Mouse (Mus musculus) ES-E14 (cell line): ENCODE results near the gene Agpat1. TPM values are rescaled to one million over a fixed set of nuclear protein-coding genes. Genes with fewer than 3 reads are reported as not detected.

Experiments used
- DNase-seq: peaks from one replicate; pipeline ENCODE4 v3.0.0-alpha.2; 2013; ENCODE audit warnings: low read depth, low spot score
- H3K27ac ChIP-seq: 2 replicates; pipeline ENCODE4 v1.5.1; 2012; ENCODE audit warnings: low read depth, mild to moderate bottlenecking, low read length, moderate library complexity, mixed read lengths; ENCODE audit not compliant: poor library complexity, insufficient read depth, severe bottlenecking
- H3K36me3 ChIP-seq: 2 replicates; pipeline ENCODE4 v1.6.1; 2012; ENCODE audit warnings: mild to moderate bottlenecking, low read length, moderate library complexity, mixed read lengths; ENCODE audit not compliant: control insufficient read depth, poor library complexity, insufficient read depth, severe bottlenecking
- H3K4me1 ChIP-seq, 2 experiments: fragments of 150-350 bp in 1 of 2; sonication (generic) in 1 of 2; 2 replicates each; pipeline ENCODE4 v1.6.1; 2012; ENCODE audit warnings: low read length in 2 of 2, mild to moderate bottlenecking in 1 of 2, mixed read lengths in 1 of 2; ENCODE audit not compliant: control insufficient read depth in 2 of 2, insufficient read depth in 2 of 2, poor library complexity in 1 of 2
- H3K4me3 ChIP-seq, 2 experiments: fragments of 150-350 bp in 1 of 2; sonication (generic) in 1 of 2; 2 replicates each; pipeline ENCODE4 v1.5.1; 2012; ENCODE audit warnings: low read length in 2 of 2, low read depth in 1 of 2, mild to moderate bottlenecking in 1 of 2, mixed read lengths in 1 of 2; ENCODE audit not compliant: insufficient read depth in 1 of 2, poor library complexity in 1 of 2, severe bottlenecking in 1 of 2
- H3K9ac ChIP-seq: 2 replicates; pipeline ENCODE4 v1.6.1; 2012; ENCODE audit warnings: low read depth, mild to moderate bottlenecking, low read length, mixed read lengths; ENCODE audit not compliant: poor library complexity, insufficient read depth, severe bottlenecking
- H3K9me3 ChIP-seq: fragments of 150-350 bp; sonication (generic); 2 replicates; pipeline ENCODE4 v1.6.1; 2012; ENCODE audit warnings: low read depth, mild to moderate bottlenecking, low read length; ENCODE audit not compliant: control insufficient read depth, insufficient read depth
- CHD2 ChIP-seq: IDR thresholded peaks from 2 replicates; pipeline ENCODE4 v1.6.1; 2014; ENCODE audit warnings: mild to moderate bottlenecking, low read depth, low read length, inconsistent platforms
- HCFC1 ChIP-seq: IDR thresholded peaks from 2 replicates; pipeline ENCODE4 v1.6.1; 2012; ENCODE audit warnings: low read length, inconsistent platforms, borderline replicate concordance; ENCODE audit not compliant: insufficient read depth
- MAFK ChIP-seq: IDR thresholded peaks from 2 replicates; pipeline ENCODE4 v1.6.1; 2014; ENCODE audit warnings: mild to moderate bottlenecking, low read depth, low read length, inconsistent platforms; ENCODE audit not compliant: insufficient read depth
- ZC3H11A ChIP-seq: IDR thresholded peaks from 2 replicates; pipeline ENCODE4 v1.6.1; 2012; ENCODE audit warnings: low read depth, mild to moderate bottlenecking, inconsistent platforms, low read length, borderline replicate concordance
- ZNF384 ChIP-seq: IDR thresholded peaks from 2 replicates; pipeline ENCODE4 v1.6.1; 2012; ENCODE audit warnings: low read depth, low read length, inconsistent platforms
- in situ Hi-C, 2 experiments: fragments of 600-800 bp; cut with MboI; formaldehyde crosslinking; loops; one replicate each; pipeline ENCODE4 v1.15.1; 2025; ENCODE audit warnings: low sequenced_read_pairs in 2 of 2, inconsistent platforms in 1 of 2; ENCODE audit not compliant: unreplicated experiment in 2 of 2
- total RNA-seq: library from RNA; depleted of rRNA; stranded (reverse); fragments of 300-350 nt; gene quantifications from 2 replicates; pipeline ENCODE4 v1.2.3, GENCODE M21; 2012

Agpat1 gene
- total RNA-seq, 1 experiment = 62.7 TPM

- no peak for DNase-seq
- H3K9me3 ChIP-seq = no peaks in the 10 kb centered on the region
- peak overlapping the region; percentile 69 to 80 for H3K4me3 ChIP-seq
- in situ Hi-C loops = no loop called here
- H3K4me1 ChIP-seq = peaks cover 0 to 11% of the 10 kb centered on the region in 2 experiments; a peak in 2 of 4 replicates
- H3K36me3 ChIP-seq = peaks cover 14% of the 10 kb centered on the region
- peak overlapping the region; percentile 61; the same call in 1 of the 2 replicates for H3K9ac ChIP-seq
- H3K27ac ChIP-seq = no peak overlapping the region
- TF ChIP-seq CHD2 = no peak
- TF ChIP-seq MAFK = no peak
- TF ChIP-seq HCFC1 = no peak
Observed at GRCm38 (mm10) chr17:34645256-34645829, 41.3 kb downstream of the Agpat1 start.

DNA sequence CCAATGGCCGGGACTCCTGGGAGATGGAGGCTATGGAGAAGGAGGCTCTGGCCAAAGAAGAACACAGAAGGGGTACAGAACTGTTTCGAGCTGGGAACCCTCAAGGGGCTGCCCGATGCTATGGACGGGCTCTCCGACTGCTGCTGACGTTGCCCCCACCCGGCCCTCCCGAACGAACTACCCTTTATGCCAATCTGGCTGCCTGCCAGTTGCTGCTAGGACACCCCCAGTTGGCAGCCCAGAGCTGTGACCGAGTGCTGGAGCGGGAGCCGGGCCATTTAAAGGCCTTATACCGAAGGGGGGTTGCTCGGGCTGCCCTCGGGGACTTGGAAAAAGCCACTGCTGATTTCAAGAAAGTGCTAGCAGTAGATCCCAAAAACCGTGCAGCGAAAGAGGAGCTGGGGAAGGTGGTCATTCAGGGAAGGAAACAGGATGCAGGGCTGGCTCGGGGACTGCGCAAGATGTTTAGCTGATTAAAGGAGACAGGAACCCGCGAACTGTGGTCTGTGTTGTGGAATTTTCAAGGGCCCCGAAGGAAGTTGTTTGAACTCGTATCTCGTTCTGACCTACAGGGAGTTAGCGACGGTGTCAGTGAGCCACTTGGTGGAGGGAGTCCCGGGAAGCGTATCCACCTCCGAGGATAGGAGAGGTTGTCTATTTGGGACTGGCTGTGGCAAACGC, 41.9 kb downstream of the Agpat1 start:
- Histone ChIP-seq H3K27ac (no peak overlapping the region), H3K4me1 (peaks cover 0 to 11% of the 10 kb centered on the region in 2 experiments; a peak in 2 of 4 replicates), H3K4me3 (peak overlapping the region; percentile 51 to 53; a peak in 3 of 4 replicates), H3K36me3 (peaks cover 19% of the 10 kb centered on the region), H3K9me3 (no peaks in the 10 kb centered on the region), H3K9ac (peak overlapping the region; percentile 21; the same call in 1 of the 2 replicates)
- DNase-seq = no peak
- in situ Hi-C loops = no loop called here
- TF ChIP-seq HCFC1 (no peak), ZC3H11A (no peak), CHD2 (no peak), MAFK (no peak), ZNF384 (no peak)

DNA sequence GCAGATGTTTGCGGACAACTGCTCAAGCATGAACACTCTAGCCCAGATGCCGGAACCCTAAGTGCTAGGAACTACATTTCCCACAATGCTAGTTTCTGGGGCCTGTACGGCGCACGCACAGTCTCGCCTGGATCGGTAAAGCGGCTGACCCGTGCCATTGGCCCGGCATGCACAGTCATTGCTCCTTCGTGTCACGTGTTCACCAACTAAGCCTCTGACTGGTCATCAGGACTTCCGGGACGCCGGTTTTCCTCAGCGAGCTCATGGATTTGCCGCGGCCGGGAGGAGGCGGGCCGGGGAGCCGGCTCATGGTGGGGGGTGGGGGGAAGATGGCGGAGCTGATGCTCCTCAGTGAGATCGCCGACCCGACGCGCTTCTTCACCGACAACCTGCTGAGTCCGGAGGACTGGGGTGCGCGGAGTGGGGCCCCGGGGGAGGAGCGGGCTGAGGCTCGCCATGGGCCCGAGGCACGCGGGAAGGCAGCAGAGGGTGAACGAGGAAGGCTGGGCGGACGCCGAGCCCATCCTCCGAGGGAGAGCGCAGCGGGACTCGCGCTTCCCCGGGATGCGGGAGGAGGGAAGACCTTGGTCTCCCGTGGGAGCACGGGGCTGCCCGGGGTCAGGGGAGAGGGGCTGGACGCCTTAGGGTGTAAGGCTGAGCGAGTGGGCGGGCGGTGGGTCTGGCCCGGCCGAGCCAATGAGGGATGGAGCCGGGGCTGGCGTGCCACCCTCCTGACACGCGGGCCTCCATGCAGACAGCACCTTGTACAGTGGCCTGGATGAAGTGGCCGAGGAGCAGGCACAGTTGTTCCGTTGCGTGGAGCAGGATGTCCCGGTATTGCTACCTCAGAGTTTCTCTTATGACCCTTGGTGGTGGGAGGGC, 43.1 kb downstream of the Agpat1 start, which contains the start of gene Atf6b:
Gene Atf6b (plus strand): TSS at position 241 of the 882 bp plus-strand sequence.
- Histone ChIP-seq H3K9ac (peak within 1 kb of the TSS; percentile 92), H3K4me3 (peak within 1 kb of the TSS; percentile 95), H3K27ac (peak within 1 kb of the TSS; percentile 49; the same call in 1 of the 2 replicates), H3K9me3 (no peaks in the 10 kb centered on the region), H3K4me1 (peaks cover 0 to 11% of the 10 kb centered on the region in 2 experiments; a peak in 2 of 4 replicates), H3K36me3 (peaks cover 28% of the 10 kb centered on the region)
- TF ChIP-seq CHD2 (peak; percentile 76), ZNF384 (no peak), HCFC1 (peak; percentile 94), ZC3H11A (no peak), MAFK (peak; percentile 30; the same call in 1 of the 2 replicates)
- in situ Hi-C loops = no loop called here
- peak; percentile 91 for DNase-seq

DNA sequence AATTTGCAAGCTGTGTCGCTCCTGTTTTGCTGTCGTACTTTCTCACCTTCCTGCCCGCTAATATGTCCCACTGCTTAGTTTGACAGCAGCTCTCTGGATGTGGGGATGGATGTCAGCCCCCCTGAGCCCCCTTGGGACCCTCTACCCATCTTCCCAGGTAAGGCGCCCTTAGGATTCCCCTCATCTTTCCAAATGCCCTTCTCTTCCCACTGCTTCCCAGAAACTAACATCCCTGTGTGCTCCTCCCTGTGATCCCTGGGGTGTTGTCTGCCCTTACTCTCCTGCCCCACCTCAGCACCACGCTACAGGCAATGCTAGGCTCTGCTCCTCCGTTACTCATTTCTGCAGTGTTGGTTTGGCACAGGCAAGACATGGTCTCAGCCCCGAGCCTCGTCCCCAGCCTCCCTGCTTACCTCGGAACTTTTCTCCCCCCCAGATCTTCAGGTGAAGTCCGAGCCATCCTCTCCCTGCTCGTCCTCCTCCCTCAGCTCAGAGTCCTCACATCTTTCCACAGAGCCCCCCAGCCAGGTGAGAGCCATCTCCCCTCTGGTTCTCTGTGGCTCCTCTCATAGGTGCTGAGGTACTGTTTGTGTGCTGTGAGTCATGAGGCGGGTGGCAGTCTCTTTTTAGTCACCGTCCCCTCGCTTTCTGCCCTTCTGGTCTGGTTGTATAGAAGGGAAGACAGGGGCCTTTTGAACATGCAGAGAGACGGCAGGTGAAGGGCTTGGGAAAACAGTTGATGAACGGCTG, 44.3 kb downstream of the Agpat1 start:
- no peak overlapping the region for H3K27ac ChIP-seq

More for the DNA sequence above, 44.3 kb downstream of the Agpat1 start:
- TF ChIP-seq ZNF384 (no peak), MAFK (no peak), CHD2 (no peak), HCFC1 (no peak), ZC3H11A (no peak)
- in situ Hi-C loops = no loop called here
- DNase-seq = no peak
- H3K9me3 ChIP-seq = no peaks in the 10 kb centered on the region
- H3K4me3 ChIP-seq = no peak overlapping the region
- peaks cover 0 to 11% of the 10 kb centered on the region in 2 experiments; a peak in 2 of 4 replicates for H3K4me1 ChIP-seq
- peaks cover 40% of the 10 kb centered on the region for H3K36me3 ChIP-seq
- no peak overlapping the region for H3K9ac ChIP-seq
